ENCODE assay signal across 8 mouse cellular contexts in genomic region chr1:111864063-111864778, GRCm38 (mm10). TPM values are rescaled to one million over a fixed set of nuclear protein-coding genes. Genes with fewer than 3 reads are reported as not detected.
A peak's percentile ranks its signal among the peaks of the same experiment; 100 is the strongest.
DNase-seq lines count a peak whose midpoint lies in the region; ATAC-seq and TF ChIP-seq lines count a peak whose summit lies in the region.

No protein-coding gene starts in this region.

- peak; percentile 93 for DNase-seq in NIH3T3 (ENCODE audit: low read depth)
- peak; percentile 77 to 79 for DNase-seq in cerebellum, adult 2 months
- peak; percentile 83 for DNase-seq in forelimb bud, embryonic 11.5 days (ENCODE audit: low read depth, low spot score)
- peak; percentile 72 for DNase-seq in heart, postnatal 4 days
- peak; percentile 74 to 77 for DNase-seq in layer of hippocampus, adult 2 months (ENCODE audit: low spot score in 2 of 2)
- peak; percentile 60 for DNase-seq in lung, adult 2 months
- DNase-seq in thymus, adult 18-20 months: peak; percentile 29 to 31

- H3K4me3 ChIP-seq in cerebellum, adult 2 months (replicated peaks; ENCODE audit: insufficient read depth, low read depth, low read length): peak overlapping the region; percentile 66
- H3K4me3 ChIP-seq in layer of hippocampus, adult 2 months: peak overlapping the region; percentile 88
- H3K4me3 ChIP-seq in lung, adult 2 months (replicated peaks; ENCODE audit: extremely low read depth, low read depth, low read length): peak overlapping the region; percentile 67

- H3K27ac ChIP-seq in cerebellum, adult 2 months (ENCODE audit: insufficient read depth, low read length): peak overlapping the region; percentile 61; the same call in 1 of the 2 replicates
- peak overlapping the region; percentile 95 for H3K27ac ChIP-seq in layer of hippocampus, adult 2 months

- no peaks in the 10 kb centered on the region for H3K4me1 ChIP-seq in cerebellum, adult 2 months (ENCODE audit: control insufficient read depth, insufficient read depth, low read length)
- no peaks in the 10 kb centered on the region for H3K4me1 ChIP-seq in lung, adult 2 months (ENCODE audit: control insufficient read depth, insufficient read depth, low read length)

- no peaks in the 10 kb centered on the region for H3K27me3 ChIP-seq in cerebellum, adult 2 months (ENCODE audit: control insufficient read depth, insufficient read depth, low read length)

- no peak for TF ChIP-seq POLR2A in cerebellum, adult 2 months (IDR thresholded peaks at IDR 0.05; ENCODE audit: borderline replicate concordance, insufficient read depth, low read length)
- no peak for TF ChIP-seq POLR2A in lung, adult 2 months (IDR thresholded peaks at IDR 0.05; ENCODE audit: borderline replicate concordance, extremely low read depth, low read depth, low read length)

- WGBS in cerebellum, adult 2 months: under 1% methylated on average over 41 of the region's 41 CpGs
- WGBS in lung, adult 2 months: under 1% methylated on average over 41 of the region's 41 CpGs

- TF ChIP-seq CTCF in cerebellum, adult 2 months (IDR thresholded peaks at IDR 0.05; ENCODE audit: borderline replicate concordance, insufficient read depth, low read depth, low read length): peak; percentile 71
- peak; percentile 89 for TF ChIP-seq CTCF in layer of hippocampus, adult 2 months (conservative IDR thresholded peaks at IDR 0.05)
- peak; percentile 65 for TF ChIP-seq CTCF in lung, adult 2 months (IDR thresholded peaks at IDR 0.05; ENCODE audit: insufficient read depth, low read length)

- peak; percentile 36; the same call in 1 of the 2 replicates for ATAC-seq in neutrophil, adult 5-6 weeks (ENCODE audit: extremely low read depth, insufficient number of reproducible peaks, low FRiP score, poor library complexity, severe bottlenecking)

RNA-seq across cellular contexts. Expression of gene Dsel, which starts 0.5 kb away (rescaled TPM):
- 3.0 and 3.3 TPM in 2 replicates for polyA plus RNA-seq in cerebellum, adult 2 months (2012; rRNA removed)
- 10 to 100 TPM; 11.3 to 12.4 TPM for total RNA-seq in heart, postnatal 4 days (2021)
- 10 to 100 TPM; 21.9 to 24.4 TPM for total RNA-seq in layer of hippocampus, adult 2 months (2021)
- 5.6 and 6.2 TPM in 2 replicates for polyA plus RNA-seq in lung, adult 2 months (2012; rRNA removed)
- total RNA-seq in neutrophil, adult 5-6 weeks (2017): 0.86 and 0.93 TPM in 2 replicates

Comparison
In these comparisons a context has a peak if more than half of its experiments do, and no peak if none do; other contexts are left out.
1. Peak in every context shown above with its lines: DNase-seq, ATAC-seq, H3K4me3 ChIP-seq and H3K27ac ChIP-seq.
2. DNase-seq: peak in every context shown above with its lines; median percentile 93 in NIH3T3; 83 in forelimb bud, embryonic 11.5 days; 78 in cerebellum, adult 2 months; 76 in layer of hippocampus, adult 2 months; 72 in heart, postnatal 4 days; 60 in lung, adult 2 months; 30 in thymus, adult 18-20 months.